Mouse (Mus musculus): ENCODE results near the gene Dgkh.

GRCm38 (mm10) chr14:78724414-78725306 lies 7.9 kb downstream of the Dgkh start:
- TF ChIP-seq CTCF (IDR thresholded peaks at IDR 0.05; ENCODE audit: low read depth, low read length) (no peak), POLR2A (IDR thresholded peaks at IDR 0.05; ENCODE audit: borderline replicate concordance, low read depth, low read length) (no peak)
